Comparison of ENCODE assay signal across 24 mouse cellular contexts in genomic region chr12:109607953-109608352, GRCm38 (mm10). TPM values are rescaled to one million over a fixed set of nuclear protein-coding genes. Genes with fewer than 3 reads are reported as not detected.
DNase-seq lines count a peak whose midpoint lies in the region; ATAC-seq and TF ChIP-seq lines count a peak whose summit lies in the region.
"Had no signal": no experiment of that assay in that cellular context is flagged by ENCODE, and none has a peak within 500 bp of the region (broad histone marks: within the 10 kb centered on the region; RNA-seq: fewer than 3 reads in every experiment).

No protein-coding gene starts in this region.

- H3K9ac ChIP-seq in midbrain, embryonic 13.5 days (replicated peaks): no peak overlapping the region
- H3K9ac ChIP-seq in midbrain, embryonic 14.5 days (replicated peaks; ENCODE audit: low read length): no peak overlapping the region
- no peak overlapping the region for H3K9ac ChIP-seq in liver, embryonic 12.5 days
- H3K9ac ChIP-seq in stomach, postnatal 0 days (ENCODE audit: low read length): no peak overlapping the region
- H3K9ac ChIP-seq: kidney, embryonic 15.5 days; lung, embryonic 14.5 days had no signal

- H3K9me3 ChIP-seq in heart, embryonic 10.5 days: no peaks in the 10 kb centered on the region
- peaks cover 18% of the 10 kb centered on the region; the same call in 1 of the 2 replicates for H3K9me3 ChIP-seq in midbrain, embryonic 13.5 days
- H3K9me3 ChIP-seq in midbrain, embryonic 14.5 days (ENCODE audit: control insufficient read depth, low read length): no peaks in the 10 kb centered on the region
- H3K9me3 ChIP-seq in liver, embryonic 12.5 days (replicated peaks): no peaks in the 10 kb centered on the region
- no peaks in the 10 kb centered on the region for H3K9me3 ChIP-seq in stomach, postnatal 0 days (ENCODE audit: control insufficient read depth, low read length)
- H3K9me3 ChIP-seq: kidney, embryonic 15.5 days; megakaryocyte, embryonic 14.5 days had no signal

- DNase-seq in heart, embryonic 10.5 days (ENCODE audit: low spot score): no peak
- no peak for DNase-seq in heart, postnatal 25 days (ENCODE audit: low spot score)
- DNase-seq in midbrain, embryonic 14.5 days: no peak
- DNase-seq in stomach, postnatal 0 days (ENCODE audit: low spot score): peak; percentile 11
- no peak for DNase-seq in layer of hippocampus, adult 9-10 months (ENCODE audit: low spot score)
- DNase-seq: adrenal gland, postnatal 36 days; cerebellum, adult 9-10 months; gastrocnemius, postnatal 14 days; heart, adult 18-20 months; heart, postnatal 36 days; kidney, adult 11 months; kidney, postnatal 36 days; lung, embryonic 14.5 days; lung, postnatal 36 days; right cerebral cortex, adult 18-20 months; right cerebral cortex, postnatal 4 days; thymus, adult 2 months had no signal

- no peak for TF ChIP-seq CTCF in stomach, postnatal 0 days (IDR thresholded peaks at IDR 0.05; ENCODE audit: low read depth)

- H3K4me3 ChIP-seq in heart, embryonic 10.5 days: no peak overlapping the region
- no peak overlapping the region for H3K4me3 ChIP-seq in midbrain, embryonic 13.5 days (replicated peaks)
- no peak overlapping the region for H3K4me3 ChIP-seq in midbrain, embryonic 14.5 days (replicated peaks; ENCODE audit: low read depth, low read length)
- no peak overlapping the region for H3K4me3 ChIP-seq in liver, embryonic 12.5 days
- H3K4me3 ChIP-seq in stomach, postnatal 0 days (ENCODE audit: low read depth, low read length): no peak overlapping the region
- H3K4me3 ChIP-seq: kidney, embryonic 15.5 days; megakaryocyte, embryonic 14.5 days had no signal

- TF ChIP-seq EP300 in stomach, postnatal 0 days (optimal IDR thresholded peaks at IDR 0.05): no peak

- H3K4me2 ChIP-seq in midbrain, embryonic 13.5 days (replicated peaks): no peak overlapping the region
- no peak overlapping the region for H3K4me2 ChIP-seq in midbrain, embryonic 14.5 days (ENCODE audit: low read length)
- no peak overlapping the region for H3K4me2 ChIP-seq in liver, embryonic 12.5 days
- H3K4me2 ChIP-seq in stomach, postnatal 0 days (replicated peaks; ENCODE audit: low read depth): no peak overlapping the region
- H3K4me2 ChIP-seq: kidney, embryonic 15.5 days; lung, embryonic 14.5 days had no signal

- no peaks in the 10 kb centered on the region for H3K27me3 ChIP-seq in heart, embryonic 10.5 days (ENCODE audit: insufficient read depth, poor library complexity, severe bottlenecking)
- H3K27me3 ChIP-seq in midbrain, embryonic 13.5 days: no peaks in the 10 kb centered on the region
- no peaks in the 10 kb centered on the region for H3K27me3 ChIP-seq in midbrain, embryonic 14.5 days (ENCODE audit: control insufficient read depth, insufficient read depth, low read length)
- H3K27me3 ChIP-seq in liver, embryonic 12.5 days (replicated peaks): peaks cover 22% of the 10 kb centered on the region
- H3K27me3 ChIP-seq in stomach, postnatal 0 days (ENCODE audit: control insufficient read depth, insufficient read depth, low read length): no peaks in the 10 kb centered on the region

- ATAC-seq in midbrain, embryonic 13.5 days: no peak
- ATAC-seq in midbrain, embryonic 14.5 days (ENCODE audit: low FRiP score, low TSS enrichment): no peak
- ATAC-seq in liver, embryonic 12.5 days: no peak
- ATAC-seq in stomach, postnatal 0 days (ENCODE audit: low FRiP score, low TSS enrichment): no peak
- ATAC-seq: forebrain, embryonic 14.5 days had no signal

- peaks cover 89% of the 10 kb centered on the region for H3K36me3 ChIP-seq in heart, embryonic 10.5 days
- H3K36me3 ChIP-seq in midbrain, embryonic 13.5 days: peaks cover 75% of the 10 kb centered on the region
- peaks cover 72% of the 10 kb centered on the region for H3K36me3 ChIP-seq in midbrain, embryonic 14.5 days (ENCODE audit: control insufficient read depth, insufficient read depth, low read length)
- H3K36me3 ChIP-seq in liver, embryonic 12.5 days: peaks cover 33% of the 10 kb centered on the region
- H3K36me3 ChIP-seq in stomach, postnatal 0 days (ENCODE audit: control insufficient read depth, insufficient read depth, low read length): peaks cover 3% of the 10 kb centered on the region; the same call in 1 of the 2 replicates

- intact Hi-C loops in heart, postnatal 25 days (cut with DNase I): loop anchor here (5.0 kb wide), 1 partner anchor 166 kb away; no protein-coding TSS in a partner anchor

- H3K27ac ChIP-seq in heart, embryonic 10.5 days: 0 out of 2 replicates have a peak overlapping the region, but pooled peaks have one; percentile 10
- 0 out of 2 replicates have a peak overlapping the region, but pooled peaks have one; percentile 30 for H3K27ac ChIP-seq in midbrain, embryonic 13.5 days
- H3K27ac ChIP-seq in midbrain, embryonic 14.5 days (replicated peaks; ENCODE audit: low read depth, low read length): no peak overlapping the region
- H3K27ac ChIP-seq in liver, embryonic 12.5 days: peak overlapping the region; percentile 51; the same call in 1 of the 2 replicates
- H3K27ac ChIP-seq in stomach, postnatal 0 days (replicated peaks): no peak overlapping the region
- H3K27ac ChIP-seq: hindbrain, postnatal 0 days; kidney, embryonic 15.5 days had no signal

- WGBS in heart, embryonic 10.5 days: 56% methylated on average over 9 of the region's 9 CpGs
- WGBS in midbrain, embryonic 13.5 days: 36% methylated on average over 9 of the region's 9 CpGs
- WGBS in midbrain, embryonic 14.5 days: 35% methylated on average over 9 of the region's 9 CpGs
- 39% methylated on average over 9 of the region's 9 CpGs for WGBS in liver, embryonic 12.5 days (ENCODE audit: insufficient replicate concordance)
- 47% methylated on average over 9 of the region's 9 CpGs for WGBS in stomach, postnatal 0 days

- peaks cover 3% of the 10 kb centered on the region; the same call in 1 of the 2 replicates for H3K4me1 ChIP-seq in heart, embryonic 10.5 days
- peaks cover 42% of the 10 kb centered on the region for H3K4me1 ChIP-seq in midbrain, embryonic 13.5 days (replicated peaks)
- H3K4me1 ChIP-seq in midbrain, embryonic 14.5 days (ENCODE audit: control insufficient read depth, insufficient read depth, low read length): 0 out of 2 replicates have a peak, but pooled peaks cover 4% of the 10 kb centered on the region
- H3K4me1 ChIP-seq in liver, embryonic 12.5 days: peaks cover 7% of the 10 kb centered on the region; the same call in 1 of the 2 replicates
- no peaks in the 10 kb centered on the region for H3K4me1 ChIP-seq in stomach, postnatal 0 days (replicated peaks; ENCODE audit: control insufficient read depth, insufficient read depth)
- H3K4me1 ChIP-seq: megakaryocyte, embryonic 14.5 days had no signal

RNA-seq across cellular contexts. Expression of gene Rtl1, which starts 7.8 kb away (rescaled TPM):
- polyA plus RNA-seq in heart, embryonic 10.5 days (2016; fragmentation: Nextera tagmentation; extraction: Ambion mirVana): 0.34 and 0.94 TPM in 2 replicates
- under 1 TPM; 0.14 to 0.16 TPM for total RNA-seq in heart, postnatal 25 days (2021)
- 1.5 and 1.6 TPM in 2 replicates for polyA plus RNA-seq in midbrain, embryonic 13.5 days (2015; fragmentation: Nextera tagmentation; extraction: Ambion mirVana)
- 1.2 and 2.0 TPM in 2 replicates for polyA plus RNA-seq in midbrain, embryonic 14.5 days (2014; fragmentation: Nextera tagmentation; extraction: Ambion mirVana)
- polyA plus RNA-seq in liver, embryonic 12.5 days (2016; fragmentation: Nextera tagmentation; extraction: Ambion mirVana): 1.2 and 1.4 TPM in 2 replicates
- polyA plus RNA-seq in stomach, postnatal 0 days (2015; fragmentation: Nextera tagmentation; extraction: Ambion mirVana): 0.33 and 0.35 TPM in 2 replicates
- polyA plus RNA-seq: C2C12 had no signal

Comparison
In these comparisons a context has a peak if more than half of its experiments do, and no peak if none do; other contexts are left out.
1. H3K27ac ChIP-seq: peak in heart, embryonic 10.5 days (single experiment), midbrain, embryonic 13.5 days (single experiment) and liver, embryonic 12.5 days (single experiment); none in midbrain, embryonic 14.5 days (single experiment) and stomach, postnatal 0 days (single experiment).